Mouse (Mus musculus) macrophage (primary cell): ENCODE results near the gene Vmn1r26. TPM values are rescaled to one million over a fixed set of nuclear protein-coding genes. Genes with fewer than 3 reads are reported as not detected.
"Not testable (repeated sequence)": the region's sequence is repeated elsewhere in the genome, so short reads cannot be mapped to it uniquely, and the experiment has no call there.

Experiments
- H3K27ac ChIP-seq: fragments of 350-480 bp; formaldehyde crosslinking; 2 replicates; pipeline ENCODE4 v1.9.0; 2021
- H3K36me3 ChIP-seq: fragments of 350-480 bp; formaldehyde crosslinking; 2 replicates; pipeline ENCODE4 v1.9.0; 2021; ENCODE audit errors: inconsistent target
- H3K4me3 ChIP-seq: fragments of 350-480 bp; formaldehyde crosslinking; 2 replicates; pipeline ENCODE4 v1.9.0; 2021; ENCODE audit errors: inconsistent target
- H3K79me2 ChIP-seq: fragments of 350-480 bp; formaldehyde crosslinking; 2 replicates; pipeline ENCODE4 v1.9.0; 2021; ENCODE audit errors: inconsistent target
- WGBS: methylation state at CpG from one replicate; pipeline ENCODE4 v1.1.7; 2026; ENCODE audit warnings: inconsistent platforms; ENCODE audit not compliant: missing documents; 5-methylcytosine and 5-hydroxymethylcytosine counted together
- polyA plus RNA-seq: library from polyadenylated mRNA; stranded (reverse); fragments of 250-400 nt; gene quantifications from 3 replicates; pipeline ENCODE4 v1.2.4, GENCODE M21; 2018; ENCODE audit warnings: inconsistent platforms
- total RNA-seq, 78 experiments: library from RNA; depleted of rRNA; stranded (reverse); fragments of 250-400 nt; gene quantifications; 1 replicate in 9 of 78; 2 replicates in 24 of 78; 3 replicates in 43 of 78; 4 replicates in 2 of 78; pipeline ENCODE4 v1.2.4; 2018; ENCODE audit warnings: inconsistent platforms in 56 of 78

The Vmn1r26 gene
- not detected for total RNA-seq (2018; cell fraction: chromatin; rRNA removed)
- not detected for total RNA-seq (2018; cell fraction: cytosol; rRNA removed)
- total RNA-seq (2018; cell fraction: nucleus; rRNA removed), result not detected
- not detected in 3 replicates for polyA plus RNA-seq

DNA sequence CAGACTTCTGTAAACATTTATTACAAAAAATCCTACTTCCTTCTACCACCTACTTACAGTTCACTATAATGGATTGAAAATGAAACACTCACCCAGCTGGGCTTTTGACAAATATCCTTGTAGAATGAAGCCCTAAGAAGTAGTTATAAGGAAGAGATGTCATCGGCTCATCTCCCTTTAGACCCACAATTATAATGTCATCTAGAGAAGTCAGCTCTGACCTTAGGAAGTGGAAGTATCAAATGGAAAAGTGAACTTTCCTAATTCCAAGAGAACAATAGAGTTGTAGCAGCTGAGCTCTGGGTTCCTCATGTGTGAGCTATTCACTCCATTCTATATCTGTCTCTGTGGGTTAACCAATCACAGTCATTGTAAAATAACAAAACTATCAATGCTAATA is at the start of gene Vmn1r26:
TSS of gene Vmn1r26 (minus strand) at position 101 of the 400 bp plus-strand sequence.
- no peak within 1 kb of the TSS for H3K27ac ChIP-seq

GRCm38 (mm10) chr6:58044025-58044424 is 29.1 kb upstream of the Vmn1r26 start:
- H3K79me2 ChIP-seq, result no peaks in the 10 kb centered on the region
- no peaks in the 10 kb centered on the region for H3K36me3 ChIP-seq
- no peak overlapping the region for H3K27ac ChIP-seq
- H3K4me3 ChIP-seq, result no peak overlapping the region

More for the DNA sequence above, at the start of gene Vmn1r26:
- H3K36me3 ChIP-seq, result no peaks in the 10 kb centered on the region
- H3K4me3 ChIP-seq, result no peak within 1 kb of the TSS
- WGBS, result 100% methylated on average over 1 of the region's 1 CpGs
- no peaks in the 10 kb centered on the region for H3K79me2 ChIP-seq

GRCm38 (mm10) chr6:58017478-58017877 is 2.5 kb upstream of the Vmn1r26 start:
- H3K4me3 ChIP-seq, H3K27ac ChIP-seq, H3K36me3 ChIP-seq, H3K79me2 ChIP-seq: not testable (repeated sequence)
- 93% methylated on average over 11 of the region's 21 CpGs for WGBS

- 75% methylated on average over 2 of the region's 3 CpGs for WGBS
- H3K4me3 ChIP-seq, result no peak within 1 kb of the TSS
These were observed 34.2 kb downstream of the Vmn1r26 start, which contains the start of gene Vmn1r25 for GRCm38 (mm10) chr6:57980710-57981109. Vmn1r25 (minus strand) TSS chr6:57980810.

GRCm38 (mm10) chr6:57961403-57961802 is 53.6 kb downstream of the Vmn1r26 start, which contains the start of gene Vmn1r24:
Vmn1r24 (minus strand) TSS chr6:57961503.
- H3K36me3 ChIP-seq, H3K27ac ChIP-seq, H3K4me3 ChIP-seq, H3K79me2 ChIP-seq: not testable (repeated sequence)
- 100% methylated on average over 1 of the region's 1 CpGs for WGBS

More at GRCm38 (mm10) chr6:57980710-57981109, 34.2 kb downstream of the Vmn1r26 start, which contains the start of gene Vmn1r25:
- no peaks in the 10 kb centered on the region for H3K79me2 ChIP-seq
- no peaks in the 10 kb centered on the region for H3K36me3 ChIP-seq
- H3K27ac ChIP-seq, result no peak within 1 kb of the TSS

Other genes starting within 250 kb of the Vmn1r26 start
- gene Vopp1, start 190.0 kb downstream of the Vmn1r26 start, polyA plus RNA-seq, result 28.8 to 38.0 TPM (median 31.5 TPM) in 3 replicates
- gene Vmn1r21, start 164.8 kb downstream of the Vmn1r26 start, polyA plus RNA-seq, result not detected in 3 replicates
- not detected in 3 replicates for gene Vmn1r22, start 107.1 kb downstream of the Vmn1r26 start, polyA plus RNA-seq
- not detected in 3 replicates for gene Vmn1r23, start 88.3 kb downstream of the Vmn1r26 start, polyA plus RNA-seq
- gene Vmn1r24, start 53.7 kb downstream of the Vmn1r26 start, polyA plus RNA-seq, result not detected in 3 replicates
- not detected in 3 replicates for gene Vmn1r25, start 34.3 kb downstream of the Vmn1r26 start, polyA plus RNA-seq
- not detected in 3 replicates for gene Vmn1r27, start 203.7 kb upstream of the Vmn1r26 start, polyA plus RNA-seq
- not detected in 3 replicates for gene Vmn1r28, start 246.9 kb upstream of the Vmn1r26 start, polyA plus RNA-seq